Mouse (Mus musculus) CH12.LX (cell line): ENCODE data around the gene Cenpe. TPM values are rescaled to one million over a fixed set of nuclear protein-coding genes. Genes with fewer than 3 reads are reported as not detected.

ENCODE experiments used
- DNase-seq: peaks from one replicate; pipeline ENCODE4 v3.0.0-alpha.2; 2013; ENCODE audit errors: extremely low read depth
- H3K27ac ChIP-seq: 2 replicates; pipeline ENCODE4 v1.5.1; 2012; ENCODE audit warnings: low read depth, mild to moderate bottlenecking, control low read depth, moderate library complexity; ENCODE audit not compliant: insufficient read depth
- H3K27me3 ChIP-seq: replicated peaks from 2 replicates; pipeline ENCODE3; 2012; ENCODE audit warnings: inconsistent platforms
- H3K36me3 ChIP-seq, 2 experiments: replicated peaks in 1 of 2; 2 replicates each; pipeline versions ENCODE3 to v1.6.1; 2012; ENCODE audit warnings: inconsistent platforms in 1 of 2, low read length in 1 of 2, mild to moderate bottlenecking in 1 of 2, mixed read lengths in 1 of 2, moderate library complexity in 1 of 2; ENCODE audit not compliant: control insufficient read depth in 1 of 2, insufficient read depth in 1 of 2
- H3K4me1 ChIP-seq, 2 experiments: 2 replicates each; pipeline ENCODE4 v1.6.1; 2012; ENCODE audit warnings: inconsistent platforms in 1 of 2, moderate library complexity in 1 of 2; ENCODE audit not compliant: insufficient read depth in 2 of 2, control insufficient read depth in 1 of 2
- H3K4me2 ChIP-seq: 2 replicates; pipeline ENCODE4 v1.6.1; 2012; ENCODE audit warnings: low read depth, mild to moderate bottlenecking, control low read depth; ENCODE audit not compliant: poor library complexity, insufficient read depth, severe bottlenecking
- H3K4me3 ChIP-seq, 3 experiments: fragments of 150-350 bp in 1 of 3; sonication (generic) in 1 of 3; replicated peaks in 1 of 3; 2 replicates each; pipeline versions ENCODE3 to v1.5.1; 2011 to 2012; ENCODE audit warnings: low read depth in 2 of 3, low read length in 2 of 3, mild to moderate bottlenecking in 2 of 3, moderate library complexity in 2 of 3, control low read depth in 1 of 3, improper control_type of control experiment in 1 of 3, inconsistent platforms in 1 of 3, mixed read lengths in 1 of 3; ENCODE audit not compliant: poor library complexity in 1 of 3
- H3K79me2 ChIP-seq: replicated peaks from 2 replicates; pipeline ENCODE4 v1.6.1; 2012; ENCODE audit warnings: mild to moderate bottlenecking, moderate library complexity; ENCODE audit not compliant: control insufficient read depth, poor library complexity, insufficient read depth, severe bottlenecking; ENCODE audit errors: extremely low read depth
- H3K9ac ChIP-seq: 2 replicates; pipeline ENCODE4 v1.6.1; 2012; ENCODE audit warnings: low read depth, mild to moderate bottlenecking, control low read depth, moderate library complexity; ENCODE audit not compliant: insufficient read depth
- H3K9me3 ChIP-seq: replicated peaks from 2 replicates; pipeline ENCODE3; 2012; ENCODE audit warnings: low read length, inconsistent platforms, mixed read lengths
- BHLHE40 ChIP-seq: IDR thresholded peaks from 2 replicates; pipeline ENCODE4 v1.6.1; 2011; ENCODE audit warnings: mild to moderate bottlenecking, low read depth, low read length, improper control_type of control experiment
- CHD1 ChIP-seq: IDR thresholded peaks from 2 replicates; pipeline ENCODE4 v1.6.1; 2012; ENCODE audit warnings: low read depth, low read length, improper control_type of control experiment, inconsistent platforms
- CTCF ChIP-seq, 2 experiments: IDR thresholded peaks in 1 of 2; conservative IDR thresholded peaks in 1 of 2; 2 replicates each; pipeline ENCODE4 v1.5.1; 2011 to 2012; ENCODE audit warnings: low read depth in 2 of 2, low read length in 2 of 2, improper control_type of control experiment in 1 of 2, inconsistent platforms in 1 of 2, mild to moderate bottlenecking in 1 of 2, moderate library complexity in 1 of 2
- E2F4 ChIP-seq: IDR thresholded peaks from 2 replicates; pipeline ENCODE4 v1.6.1; 2011; ENCODE audit warnings: low read depth, low read length, improper control_type of control experiment; ENCODE audit not compliant: insufficient replicate concordance
- ELF1 ChIP-seq: IDR thresholded peaks from 2 replicates; pipeline ENCODE4 v1.6.1; 2014; ENCODE audit warnings: low read depth, mild to moderate bottlenecking, inconsistent platforms, low read length, improper control_type of control experiment
- EP300 ChIP-seq: IDR thresholded peaks from 2 replicates; pipeline ENCODE4 v1.6.1; 2011; ENCODE audit warnings: low read length, improper control_type of control experiment
- ETS1 ChIP-seq: conservative IDR thresholded peaks from 2 replicates; pipeline ENCODE4 v1.6.1; 2012; ENCODE audit warnings: low read depth, mild to moderate bottlenecking, inconsistent platforms, low read length, improper control_type of control experiment, moderate library complexity
- GABPA ChIP-seq: IDR thresholded peaks from 2 replicates; pipeline ENCODE4 v1.6.1; 2012; ENCODE audit warnings: low read depth, low read length, improper control_type of control experiment, inconsistent platforms; ENCODE audit not compliant: insufficient replicate concordance
- HCFC1 ChIP-seq: IDR thresholded peaks from 2 replicates; pipeline ENCODE4 v1.6.1; 2012; ENCODE audit warnings: low read depth, mild to moderate bottlenecking, inconsistent platforms, low read length, improper control_type of control experiment
- IRF4 ChIP-seq: IDR thresholded peaks from 2 replicates; pipeline ENCODE4 v1.6.1; 2014; ENCODE audit warnings: low read depth, mild to moderate bottlenecking, inconsistent platforms, low read length, improper control_type of control experiment
- MAFK ChIP-seq: IDR thresholded peaks from 2 replicates; pipeline ENCODE4 v1.6.1; 2011; ENCODE audit warnings: low read length, improper control_type of control experiment; ENCODE audit not compliant: insufficient replicate concordance
- MAZ ChIP-seq: IDR thresholded peaks from 2 replicates; pipeline ENCODE4 v1.6.1; 2012; ENCODE audit warnings: low read depth, mild to moderate bottlenecking, inconsistent platforms, low read length, improper control_type of control experiment, moderate library complexity
- MEF2A ChIP-seq: IDR thresholded peaks from 2 replicates; pipeline ENCODE4 v1.6.1; 2014; ENCODE audit warnings: low read depth, mild to moderate bottlenecking, inconsistent platforms, low read length, improper control_type of control experiment, borderline replicate concordance
- MXI1 ChIP-seq: IDR thresholded peaks from 2 replicates; pipeline ENCODE4 v1.6.1; 2011; ENCODE audit warnings: mild to moderate bottlenecking, low read depth, low read length, improper control_type of control experiment
- MYC ChIP-seq: IDR thresholded peaks from 2 replicates; pipeline ENCODE4 v1.6.1; 2011; ENCODE audit warnings: low read depth, mild to moderate bottlenecking, improper control_type of control experiment, low read length
- NELFE ChIP-seq: IDR thresholded peaks from 2 replicates; pipeline ENCODE4 v1.6.1; 2011; ENCODE audit warnings: low read depth, low read length, improper control_type of control experiment
- POLR2AphosphoS2 ChIP-seq: IDR thresholded peaks from 2 replicates; pipeline ENCODE4 v1.6.1; 2011; ENCODE audit warnings: low read depth, low read length, improper control_type of control experiment
- RAD21 ChIP-seq: IDR thresholded peaks from 2 replicates; pipeline ENCODE4 v1.6.1; 2011; ENCODE audit warnings: low read depth, mild to moderate bottlenecking, low read length, improper control_type of control experiment, moderate library complexity
- SIN3A ChIP-seq: IDR thresholded peaks from 2 replicates; pipeline ENCODE4 v1.6.1; 2012; ENCODE audit warnings: low read length, improper control_type of control experiment, inconsistent platforms
- SMC3 ChIP-seq: IDR thresholded peaks from 2 replicates; pipeline ENCODE4 v1.6.1; 2011; ENCODE audit warnings: low read depth, low read length, improper control_type of control experiment
- TBP ChIP-seq: conservative IDR thresholded peaks from 2 replicates; pipeline ENCODE4 v1.6.1; 2011; ENCODE audit warnings: low read depth, low read length, improper control_type of control experiment
- TCF12 ChIP-seq: IDR thresholded peaks from 2 replicates; pipeline ENCODE4 v1.6.1; 2014; ENCODE audit warnings: low read depth, mild to moderate bottlenecking, inconsistent platforms, low read length, improper control_type of control experiment
- UBTF ChIP-seq: IDR thresholded peaks from 2 replicates; pipeline ENCODE4 v1.6.1; 2012; ENCODE audit warnings: low read depth, mild to moderate bottlenecking, inconsistent platforms, low read length, improper control_type of control experiment, moderate library complexity
- USF1 ChIP-seq: IDR thresholded peaks from 2 replicates; pipeline ENCODE4 v1.6.1; 2014; ENCODE audit warnings: low read depth, mild to moderate bottlenecking, inconsistent platforms, low read length, improper control_type of control experiment
- USF2 ChIP-seq: conservative IDR thresholded peaks from 2 replicates; pipeline ENCODE4 v1.6.1; 2011; ENCODE audit warnings: low read depth, low read length, improper control_type of control experiment
- ZC3H11A ChIP-seq: IDR thresholded peaks from 2 replicates; pipeline ENCODE4 v1.6.1; 2012; ENCODE audit warnings: low read depth, mild to moderate bottlenecking, inconsistent platforms, low read length, improper control_type of control experiment
- ZKSCAN1 ChIP-seq: IDR thresholded peaks from 2 replicates; pipeline ENCODE4 v1.6.1; 2012; ENCODE audit warnings: low read depth, inconsistent platforms, low read length, improper control_type of control experiment, borderline replicate concordance
- ZMIZ1 ChIP-seq: IDR thresholded peaks from 2 replicates; pipeline ENCODE4 v1.6.1; 2012; ENCODE audit warnings: low read depth, mild to moderate bottlenecking, inconsistent platforms, low read length, improper control_type of control experiment
- dilution Hi-C: fragments of 300-500 bp; cut with MboI; formaldehyde crosslinking; loops from 2 replicates; pipeline ENCODE4 v1.14.3; 2020; ENCODE audit warnings: low sequenced_read_pairs; ENCODE audit not compliant: extremely low pct_unique_long_range_greater_than_20kb, extremely low pct_ligation_motif_present
- in situ Hi-C: fragments of 300-500 bp; cut with MboI; formaldehyde crosslinking; loops from 3 replicates; pipeline ENCODE4 v1.14.3; 2019; ENCODE audit warnings: low sequenced_read_pairs, low pct_ligation_motif_present, low pct_unique_long_range_greater_than_20kb, mixed read lengths
- polyA plus RNA-seq: library from polyadenylated mRNA; unstranded; fragments of >175 nt; gene quantifications from 2 replicates; pipeline ENCODE4 v1.2.1, GENCODE M21; 2012; ENCODE audit warnings: low read depth; ENCODE audit not compliant: insufficient read length
- total RNA-seq, 2 experiments: library from RNA; depleted of rRNA; stranded (reverse); fragments of 300-350 nt in 1 of 2; fragments of >200 nt in 1 of 2; gene quantifications; 2 replicates each; pipeline ENCODE4 v1.2.3; 2012 to 2014

Cenpe gene
- total and polyA plus RNA-seq, 3 experiments: 47.0 to 81.1 (median 73.8) TPM

GRCm38 (mm10) chr3:135246828-135247227 is 34.5 kb downstream of the Cenpe start:
- peak; percentile 45 for DNase-seq
- dilution Hi-C loops: no loop called here
- H3K9me3 ChIP-seq: no peaks in the 10 kb centered on the region
- TF ChIP-seq MYC (peak; percentile 50; the same call in 1 of the 2 replicates), CTCF (conservative IDR thresholded peaks at IDR 0.05 in 1 of 2, IDR thresholded peaks at IDR 0.05 in 1 of 2; ENCODE audit: low read depth in 2 of 2, low read length in 2 of 2) (no peak), ELF1 (no peak), ETS1 (no peak), USF2 (no peak), RAD21 (no peak), SIN3A (0 out of 2 replicates have a peak, but pooled peaks have one; percentile 13), HCFC1 (no peak), TBP (no peak), POLR2AphosphoS2 (no peak), SMC3 (no peak), BHLHE40 (peak; percentile 66), ZMIZ1 (no peak), ZC3H11A (no peak), GABPA (no peak), MAZ (no peak), MXI1 (peak; percentile 50; the same call in 1 of the 2 replicates), UBTF (peak; percentile 37; the same call in 1 of the 2 replicates), EP300 (peak; percentile 56; the same call in 1 of the 2 replicates), MAFK (no peak), MEF2A (no peak), CHD1 (no peak), TCF12 (no peak), ZKSCAN1 (no peak), IRF4 (peak; percentile 56), USF1 (no peak), NELFE (no peak), E2F4 (no peak)
- TF ChIP-seq, all 38 proteins: peak for 7
- Histone ChIP-seq H3K4me2 (peak overlapping the region; percentile 55), H3K27me3 (no peaks in the 10 kb centered on the region), H3K27ac (peak overlapping the region; percentile 72), H3K4me3 (no peak overlapping the region), H3K4me1 (peaks cover 14 to 34% of the 10 kb centered on the region in 2 experiments; a peak in 3 of 4 replicates), H3K9ac (peak overlapping the region; percentile 10), H3K79me2 (peaks cover 3% of the 10 kb centered on the region; the same call in 1 of the 2 replicates), H3K36me3 (peaks cover 72 to 97% of the 10 kb centered on the region in 2 experiments)
- in situ Hi-C loops: no loop called here
